Mouse (Mus musculus) intestine, embryonic 14.5 days (tissue): ENCODE measurements around the gene Mgat4e. TPM values are rescaled to one million over a fixed set of nuclear protein-coding genes. Genes with fewer than 3 reads are reported as not detected.

Experiments
- ATAC-seq: fragments of 200-750 bp; cut with Nextera tagmentation; replicated peaks from 2 replicates; pipeline ENCODE4 v1.8.0; 2017; ENCODE audit warnings: low read depth, moderate number of reproducible peaks, moderate TSS enrichment, moderate library complexity; ENCODE audit not compliant: low FRiP score, low TSS enrichment
- DNase-seq: peaks from one replicate; pipeline ENCODE4 v3.0.0-alpha.2; 2018; ENCODE audit warnings: low spot score
- H3K27ac ChIP-seq: fragments of 300-500 bp; sonication (generic); 2 replicates; pipeline ENCODE4 v1.5.1; 2014; ENCODE audit warnings: low read depth, mild to moderate bottlenecking, control low read depth
- H3K27me3 ChIP-seq: fragments of 300-500 bp; sonication (generic); replicated peaks from 2 replicates; pipeline ENCODE4 v1.6.1; 2014; ENCODE audit warnings: low read length, control low read depth; ENCODE audit not compliant: control insufficient read depth, insufficient read depth
- H3K36me3 ChIP-seq: fragments of 300-500 bp; sonication (generic); 2 replicates; pipeline ENCODE4 v1.6.1; 2014; ENCODE audit warnings: low read length, control low read depth; ENCODE audit not compliant: control insufficient read depth, insufficient read depth
- H3K4me1 ChIP-seq: fragments of 300-500 bp; sonication (generic); replicated peaks from 2 replicates; pipeline ENCODE4 v1.6.1; 2014; ENCODE audit warnings: low read length, control low read depth, mixed read lengths; ENCODE audit not compliant: control insufficient read depth, insufficient read depth
- H3K4me2 ChIP-seq: fragments of 300-500 bp; sonication (generic); 2 replicates; pipeline ENCODE4 v1.6.1; 2014; ENCODE audit warnings: low read length
- H3K4me3 ChIP-seq: fragments of 300-500 bp; sonication (generic); 2 replicates; pipeline ENCODE4 v1.5.1; 2014; ENCODE audit warnings: low read depth, low read length, control low read depth, mixed read lengths
- H3K9ac ChIP-seq: fragments of 300-500 bp; sonication (generic); 2 replicates; pipeline ENCODE4 v1.6.1; 2014; ENCODE audit warnings: mild to moderate bottlenecking, low read length
- H3K9me3 ChIP-seq: fragments of 300-500 bp; sonication (generic); 2 replicates; pipeline ENCODE4 v1.6.1; 2016; ENCODE audit warnings: low read length, control low read depth; ENCODE audit not compliant: control insufficient read depth
- WGBS: fragments of 180-500 bp; shearing (Covaris S2); extraction: QIAGEN DNeasy Blood & Tissue Kit; methylation state at CpG from one replicate; pipeline ENCODE4 v1.1.7; 2014; 5-methylcytosine and 5-hydroxymethylcytosine counted together
- polyA plus RNA-seq: library from polyadenylated mRNA; unstranded; fragments of >200 nt; fragmentation: Nextera tagmentation; extraction: Ambion mirVana; gene quantifications from 2 replicates; pipeline ENCODE4 v1.2.1, GENCODE M21; 2014

The Mgat4e gene
- polyA plus RNA-seq, 1 experiment from 2014 or later: not detected

DNA sequence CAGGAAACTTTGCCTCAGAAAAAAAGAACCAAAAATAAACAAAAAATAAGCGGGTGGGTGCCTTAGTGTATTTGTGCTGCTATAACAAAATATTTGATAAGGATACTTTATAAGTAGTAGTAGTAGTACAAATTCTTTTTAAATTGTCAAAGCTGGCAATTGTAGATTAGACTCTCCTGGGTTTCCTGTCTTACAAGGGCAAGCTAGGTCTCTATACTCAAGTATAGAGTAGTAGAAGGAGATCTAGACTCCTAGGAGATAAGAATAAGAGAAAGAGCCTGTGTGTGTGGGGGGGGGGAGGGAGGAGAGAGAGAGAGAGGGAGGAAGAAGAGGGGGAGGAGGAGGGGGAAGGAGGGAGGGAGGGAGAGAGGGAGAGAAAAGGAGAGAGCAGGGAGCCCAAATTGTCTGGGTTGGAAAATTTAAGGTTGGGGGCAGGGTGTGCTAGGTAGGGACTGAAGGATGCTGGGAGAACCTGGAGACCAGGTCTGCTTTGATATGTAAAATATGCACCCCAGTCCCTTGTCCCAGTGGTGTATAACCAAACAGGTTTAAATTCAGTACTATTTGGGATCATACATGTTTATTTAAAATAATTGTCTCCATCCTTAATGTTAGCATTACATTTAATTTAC is 23.9 kb upstream of the Mgat4e start:
- 61% methylated on average over 1 of the region's 1 CpGs for WGBS
- Histone ChIP-seq H3K4me2 (no peak overlapping the region), H3K9ac (no peak overlapping the region), H3K36me3 (no peaks in the 10 kb centered on the region), H3K4me1 (no peaks in the 10 kb centered on the region), H3K27ac (no peak overlapping the region), H3K9me3 (no peaks in the 10 kb centered on the region), H3K4me3 (no peak overlapping the region), H3K27me3 (no peaks in the 10 kb centered on the region)
- DNase-seq: no peak
- no peak for ATAC-seq

DNA sequence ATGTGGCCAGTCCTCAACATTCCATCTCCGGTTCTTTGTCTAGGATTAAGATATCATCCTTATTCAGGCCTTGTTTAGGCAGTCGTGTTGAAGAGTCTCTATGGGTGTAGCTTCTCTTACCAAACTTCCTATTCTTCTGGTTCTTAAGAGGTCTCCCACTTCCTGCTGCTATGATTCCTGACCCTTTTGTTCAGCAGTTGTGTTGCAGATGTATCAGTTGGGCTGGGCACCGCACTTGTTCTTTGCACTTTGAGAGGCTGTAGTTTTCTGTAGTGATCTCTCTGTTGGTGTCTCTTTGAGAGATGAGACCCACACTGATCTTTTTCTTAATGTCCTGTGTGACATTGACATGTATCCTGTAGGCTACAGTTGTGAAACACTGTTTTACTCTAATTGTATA is 21.1 kb upstream of the Mgat4e start:
- Histone ChIP-seq H3K4me1 (peaks cover 4% of the 10 kb centered on the region; the same call in 1 of the 2 replicates), H3K4me2 (no peak overlapping the region), H3K9me3 (no peaks in the 10 kb centered on the region), H3K27ac (no peak overlapping the region), H3K36me3 (0 out of 2 replicates have a peak, but pooled peaks cover 3% of the 10 kb centered on the region), H3K4me3 (no peak overlapping the region), H3K27me3 (no peaks in the 10 kb centered on the region), H3K9ac (no peak overlapping the region)
- WGBS: 67% methylated on average over 3 of the region's 3 CpGs
- DNase-seq: no peak
- ATAC-seq: no peak

DNA sequence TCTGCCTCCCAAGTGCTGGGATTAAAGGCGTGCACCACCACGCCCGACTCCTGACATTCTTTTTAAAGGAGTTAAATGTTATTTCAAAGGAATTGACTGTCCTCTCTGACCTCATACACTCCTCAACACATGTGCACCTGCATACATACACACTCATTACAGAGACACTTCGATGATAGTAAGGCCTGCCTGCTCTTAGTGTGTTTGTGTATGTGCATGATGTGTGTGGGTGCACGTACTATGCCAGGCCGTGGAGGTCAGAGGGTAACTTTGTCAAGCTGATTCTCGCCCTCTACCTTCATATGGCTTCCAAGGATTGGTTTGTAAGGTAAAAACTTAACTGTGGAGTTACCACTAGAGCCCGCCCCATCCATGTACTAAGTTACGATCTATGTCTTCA is 20.7 kb upstream of the Mgat4e start:
- 90% methylated on average over 9 of the region's 9 CpGs for WGBS
- peak; percentile 41 for DNase-seq
- Histone ChIP-seq H3K4me3 (no peak overlapping the region), H3K9ac (no peak overlapping the region), H3K27ac (no peak overlapping the region), H3K36me3 (0 out of 2 replicates have a peak, but pooled peaks cover 3% of the 10 kb centered on the region), H3K27me3 (no peaks in the 10 kb centered on the region), H3K9me3 (no peaks in the 10 kb centered on the region), H3K4me2 (no peak overlapping the region), H3K4me1 (peaks cover 7% of the 10 kb centered on the region; the same call in 1 of the 2 replicates)
- ATAC-seq: no peak

DNA sequence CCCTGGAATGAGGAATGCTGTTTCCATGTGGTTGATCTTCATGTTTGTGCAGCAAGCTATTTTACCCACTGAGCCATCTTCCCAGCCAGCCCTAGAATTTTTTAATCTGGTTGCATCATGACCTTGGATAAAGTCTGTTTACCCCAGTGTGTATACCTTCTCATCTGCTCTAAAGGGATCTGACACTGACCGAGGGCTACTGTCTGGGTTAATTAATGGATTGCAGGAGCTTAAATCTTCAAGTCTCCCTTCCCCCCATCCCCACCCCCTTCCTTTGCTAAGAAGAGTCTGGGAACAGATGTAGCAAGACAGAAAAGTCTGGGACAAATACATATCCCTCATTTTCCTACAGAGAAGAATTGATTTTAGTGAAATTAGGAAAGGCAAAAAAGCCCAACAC is 18.0 kb upstream of the Mgat4e start:
- Histone ChIP-seq H3K9ac (no peak overlapping the region), H3K9me3 (no peaks in the 10 kb centered on the region), H3K4me3 (no peak overlapping the region), H3K27me3 (no peaks in the 10 kb centered on the region), H3K36me3 (0 out of 2 replicates have a peak, but pooled peaks cover 3% of the 10 kb centered on the region), H3K4me2 (no peak overlapping the region), H3K4me1 (peaks cover 7% of the 10 kb centered on the region; the same call in 1 of the 2 replicates), H3K27ac (no peak overlapping the region)
- ATAC-seq: no peak
- peak; percentile 36 for DNase-seq
- 21% methylated on average over 1 of the region's 1 CpGs for WGBS

DNA sequence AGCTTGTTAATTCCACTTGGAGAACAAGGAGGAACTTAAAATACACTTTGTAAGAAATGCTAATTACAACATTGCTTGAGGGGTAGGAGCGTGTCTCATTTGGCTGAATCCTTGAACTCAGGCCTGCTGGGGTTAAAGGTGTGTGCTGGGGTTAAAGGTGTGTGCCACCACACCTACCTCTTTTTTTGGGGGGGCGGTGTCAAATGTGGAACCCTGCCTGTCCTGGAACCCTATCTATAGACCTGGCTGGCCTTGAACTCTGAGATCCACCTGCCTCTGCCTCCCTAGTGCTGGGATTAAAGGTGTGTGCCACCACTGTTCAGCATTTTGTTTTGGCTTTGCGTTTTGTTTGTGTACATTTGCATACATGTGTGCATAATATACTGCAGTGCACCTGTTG is 14.2 kb upstream of the Mgat4e start:
- DNase-seq (no peak), ATAC-seq (no peak)
- H3K4me2 ChIP-seq: no peak overlapping the region
- no peaks in the 10 kb centered on the region for H3K27me3 ChIP-seq
- whole genome bisulfite sequencing: 89% methylated on average over 3 of the region's 3 CpGs
- no peak overlapping the region for H3K4me3 ChIP-seq
- no peaks in the 10 kb centered on the region for H3K9me3 ChIP-seq
- no peak overlapping the region for H3K9ac ChIP-seq
- H3K4me1 ChIP-seq: peaks cover 17% of the 10 kb centered on the region; the same call in 1 of the 2 replicates
- no peak overlapping the region for H3K27ac ChIP-seq
- H3K36me3 ChIP-seq: 0 out of 2 replicates have a peak, but pooled peaks cover 3% of the 10 kb centered on the region

DNA sequence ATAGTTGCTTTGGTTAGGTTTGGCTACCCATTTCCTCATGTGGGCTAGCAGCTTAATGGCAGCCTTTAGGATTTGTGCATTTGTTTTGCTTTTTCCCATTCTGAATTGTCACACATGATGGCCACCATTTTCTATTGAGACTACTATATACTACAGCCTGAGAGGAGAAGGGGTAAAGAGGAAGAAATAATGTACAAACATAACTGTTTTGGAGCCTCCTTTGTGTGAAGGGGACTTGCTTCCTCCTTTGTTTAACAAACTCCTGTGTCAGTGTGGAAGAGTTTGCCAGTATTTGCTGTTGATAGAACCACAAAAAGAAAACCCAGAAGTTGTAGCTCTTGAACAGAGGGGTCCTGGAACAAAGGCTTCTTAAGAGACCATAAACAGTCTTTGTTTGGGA is 13.0 kb upstream of the Mgat4e start:
- Histone ChIP-seq H3K9ac (peak overlapping the region; percentile 98; the same call in 1 of the 2 replicates), H3K4me3 (peak overlapping the region; percentile 91), H3K27ac (no peak overlapping the region), H3K4me2 (peak overlapping the region; percentile 66), H3K4me1 (peaks cover 17% of the 10 kb centered on the region; the same call in 1 of the 2 replicates), H3K36me3 (0 out of 2 replicates have a peak, but pooled peaks cover 1% of the 10 kb centered on the region), H3K9me3 (no peaks in the 10 kb centered on the region), H3K27me3 (no peaks in the 10 kb centered on the region)
- DNase-seq (no peak), ATAC-seq (no peak)

DNA sequence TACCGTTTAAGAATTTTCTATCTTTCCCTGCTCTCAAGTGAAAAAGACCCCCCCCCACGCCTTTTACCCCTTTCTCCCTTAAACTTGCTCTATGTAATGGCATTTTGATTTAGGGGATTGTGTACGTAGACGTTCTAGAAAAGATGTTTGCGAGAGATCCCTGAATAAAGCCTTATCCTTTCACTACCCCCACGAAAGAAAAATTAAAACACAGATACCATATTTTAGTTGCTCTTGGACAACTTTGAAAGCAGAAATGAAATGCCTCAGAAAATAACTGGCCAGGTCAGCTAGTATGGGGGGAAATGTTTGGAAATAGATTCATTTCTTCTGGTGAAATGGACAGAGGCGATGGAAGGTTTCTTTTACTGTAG is 12.3 kb upstream of the Mgat4e start:
- Histone ChIP-seq H3K27me3 (no peaks in the 10 kb centered on the region), H3K4me3 (peak overlapping the region; percentile 91), H3K4me2 (peak overlapping the region; percentile 66), H3K4me1 (peaks cover 17% of the 10 kb centered on the region; the same call in 1 of the 2 replicates), H3K27ac (peak overlapping the region; percentile 91), H3K9ac (peak overlapping the region; percentile 98), H3K36me3 (no peaks in the 10 kb centered on the region), H3K9me3 (no peaks in the 10 kb centered on the region)
- DNase-seq (no peak), ATAC-seq (no peak)
- 5% methylated on average over 7 of the region's 7 CpGs for WGBS

DNA sequence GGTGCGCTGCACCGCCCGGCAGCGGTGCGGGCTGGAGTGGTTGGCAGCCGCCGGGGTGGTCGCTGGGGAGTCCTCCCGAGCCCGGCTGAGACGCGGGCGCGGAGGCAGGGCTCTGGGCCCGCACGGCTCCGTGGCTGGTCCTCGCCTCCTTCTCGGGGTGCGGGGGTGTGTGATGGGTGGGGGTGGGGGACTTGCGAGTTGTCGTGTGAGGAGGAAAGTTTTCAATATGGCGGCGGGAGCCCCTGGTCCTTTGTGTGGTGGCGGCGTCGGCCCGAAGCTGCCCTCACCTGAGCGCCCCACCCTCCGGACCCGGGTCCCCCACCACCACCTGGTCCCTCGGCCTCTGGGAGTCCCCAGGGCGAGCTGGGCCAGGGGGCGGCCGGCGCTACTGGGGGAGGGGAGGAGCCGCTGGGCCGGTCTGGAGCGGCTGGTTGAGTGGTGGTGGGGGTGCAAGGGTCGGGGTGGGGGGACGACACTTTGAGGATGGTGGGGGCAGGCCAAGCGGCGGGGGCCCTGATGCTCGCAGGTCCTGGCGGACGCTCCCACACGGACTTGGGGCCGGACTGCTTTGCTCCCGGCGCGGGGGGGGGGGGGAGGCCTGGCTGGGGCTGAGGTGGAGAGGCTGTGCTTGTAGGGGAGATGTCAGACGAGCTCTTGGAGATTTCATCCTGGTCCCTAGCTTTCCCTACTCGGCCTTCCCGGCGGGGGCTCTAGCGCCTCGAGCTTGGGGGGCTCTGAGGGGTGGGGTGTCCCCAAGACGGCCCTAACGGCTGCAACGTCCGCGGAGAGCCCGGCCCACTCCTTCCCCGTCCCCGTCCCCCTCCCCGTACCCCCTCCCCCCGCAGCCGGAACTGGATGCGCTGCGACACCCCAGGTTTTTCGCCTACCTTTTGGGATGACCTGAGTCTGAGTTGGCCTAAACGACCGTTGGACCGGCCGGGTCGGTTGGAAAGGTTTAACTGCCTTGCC is 11.6 kb upstream of the Mgat4e start:
- Histone ChIP-seq H3K9ac (peak overlapping the region; percentile 98), H3K36me3 (no peaks in the 10 kb centered on the region), H3K4me1 (peaks cover 18% of the 10 kb centered on the region), H3K27ac (peak overlapping the region; percentile 91), H3K27me3 (no peaks in the 10 kb centered on the region), H3K4me2 (peak overlapping the region; percentile 66), H3K4me3 (peak overlapping the region; percentile 91), H3K9me3 (no peaks in the 10 kb centered on the region)
- WGBS: 3% methylated on average over 47 of the region's 76 CpGs
- ATAC-seq: peak; percentile 24
- DNase-seq: peak; percentile 81
